Mouse (Mus musculus): ENCODE results near the gene Dcst2.

- TF ChIP-seq MAFK (IDR thresholded peaks at IDR 0.05; ENCODE audit: insufficient read depth, low read depth, low read length) = no peak
- TF ChIP-seq HCFC1 (IDR thresholded peaks at IDR 0.05; ENCODE audit: borderline replicate concordance, insufficient read depth, low read length) = no peak
Observed at GRCm38 (mm10) chr3:89409701-89410100, 47.9 kb downstream of the Dcst2 start.

All from ES-E14 (cell line).